Mouse (Mus musculus) liver, embryonic 12.5 days (tissue): Measurements from ENCODE around the gene Esyt1. TPM values are rescaled to one million over a fixed set of nuclear protein-coding genes. Genes with fewer than 3 reads are reported as not detected.

ENCODE experiments used
- microRNA-seq: library from miRNA; unstranded; fragments of <30 nt; microRNA quantifications from one replicate; pipeline ENCODE4, GENCODE M21; 2017
- polyA plus RNA-seq: library from polyadenylated mRNA; unstranded; fragments of >200 nt; fragmentation: Nextera tagmentation; extraction: Ambion mirVana; gene quantifications from 2 replicates; pipeline ENCODE4 v1.2.1, GENCODE M21; 2016

Esyt1 gene
- polyA plus RNA-seq, 1 experiment from 2014 or later, result 15.0 TPM

Small RNAs within 50 kb of the gene (microRNA-seq; reads per million reads assigned to microRNA genes)
- gene Gm47275 (not detected), gene Mir6916 (not detected)

Other genes starting within 250 kb of the Esyt1 start
- not detected in 2 replicates for gene Il23a, start 227.1 kb downstream of the Esyt1 start, polyA plus RNA-seq
- 17.9 and 18.3 TPM in 2 replicates for gene Pan2, start 222.5 kb downstream of the Esyt1 start, polyA plus RNA-seq
- 107 and 114 TPM in 2 replicates for gene Cnpy2, start 203.4 kb downstream of the Esyt1 start, polyA plus RNA-seq
- 183 and 187 TPM in 2 replicates for gene Cs, start 188.1 kb downstream of the Esyt1 start, polyA plus RNA-seq
- gene Coq10a, start 156.9 kb downstream of the Esyt1 start, polyA plus RNA-seq, result 8.7 and 8.9 TPM in 2 replicates
- gene Ankrd52, start 148.8 kb downstream of the Esyt1 start, polyA plus RNA-seq, result 9.3 TPM in 2 replicates
- 22.7 and 23.0 TPM in 2 replicates for gene Slc39a5, start 124.6 kb downstream of the Esyt1 start, polyA plus RNA-seq
- 64.1 and 66.1 TPM in 2 replicates for gene Nabp2, start 114.4 kb downstream of the Esyt1 start, polyA plus RNA-seq
- gene Rnf41, start 114.2 kb downstream of the Esyt1 start, polyA plus RNA-seq, result 14.2 and 14.8 TPM in 2 replicates
- 34.9 and 40.3 TPM in 2 replicates for gene Smarcc2, start 66.6 kb downstream of the Esyt1 start, polyA plus RNA-seq
- 533 and 540 TPM in 2 replicates for gene Myl6, start 31.7 kb downstream of the Esyt1 start, polyA plus RNA-seq
- 1.3 and 1.6 TPM in 2 replicates for gene Myl6b, start 27.2 kb downstream of the Esyt1 start, polyA plus RNA-seq
- gene Zc3h10, start 21.9 kb upstream of the Esyt1 start, polyA plus RNA-seq, result 7.7 and 8.1 TPM in 2 replicates
- 2,924 and 3,037 TPM in 2 replicates for gene Rpl41, start 23.4 kb upstream of the Esyt1 start, polyA plus RNA-seq
- 233 and 242 TPM in 2 replicates for gene Pa2g4, start 40.1 kb upstream of the Esyt1 start, polyA plus RNA-seq
- gene Erbb3, start 63.8 kb upstream of the Esyt1 start, polyA plus RNA-seq, result 1.8 TPM in 2 replicates
- 555 and 561 TPM in 2 replicates for gene Rps26, start 100.9 kb upstream of the Esyt1 start, polyA plus RNA-seq
- 0.41 and 0.42 TPM in 2 replicates for gene Ikzf4, start 120.1 kb upstream of the Esyt1 start, polyA plus RNA-seq
- gene Suox, start 148.2 kb upstream of the Esyt1 start, polyA plus RNA-seq, result 10.4 and 10.5 TPM in 2 replicates
- 34.2 and 34.7 TPM in 2 replicates for gene Rab5b, start 170.4 kb upstream of the Esyt1 start, polyA plus RNA-seq
- gene Pmel, start 178.3 kb upstream of the Esyt1 start, polyA plus RNA-seq, result 0.36 and 0.43 TPM in 2 replicates
- gene Cdk2, start 179.2 kb upstream of the Esyt1 start, polyA plus RNA-seq, result 82.8 and 84.9 TPM in 2 replicates
- 2.8 TPM in 2 replicates for gene Dgka, start 219.0 kb upstream of the Esyt1 start, polyA plus RNA-seq
- 25.8 and 26.8 TPM in 2 replicates for gene Pym1, start 222.0 kb upstream of the Esyt1 start, polyA plus RNA-seq